Mouse (Mus musculus): ENCODE data around the gene Fank1. TPM values are rescaled to one million over a fixed set of nuclear protein-coding genes. Genes with fewer than 3 reads are reported as not detected.

Fank1 gene
- polyA plus RNA-seq, 1 experiment from 2014 or later: 7.9 TPM

- no peak for ATAC-seq
- Histone ChIP-seq H3K4me2 (ENCODE audit: low read length) (no peak overlapping the region), H3K9me3 (replicated peaks; ENCODE audit: control insufficient read depth, low read length, poor library complexity, severe bottlenecking) (no peaks in the 10 kb centered on the region), H3K4me1 (ENCODE audit: control insufficient read depth, insufficient read depth, low read length) (no peaks in the 10 kb centered on the region; the same call in 1 of the 2 replicates), H3K27ac (ENCODE audit: low read length) (no peak overlapping the region), H3K4me3 (ENCODE audit: low read depth, low read length) (no peak overlapping the region), H3K9ac (ENCODE audit: low read depth, low read length) (no peak overlapping the region), H3K27me3 (ENCODE audit: control insufficient read depth, insufficient read depth, low read depth, low read length) (no peaks in the 10 kb centered on the region), H3K36me3 (ENCODE audit: control insufficient read depth, insufficient read depth, low read length) (no peaks in the 10 kb centered on the region)
- 93% methylated on average over 6 of the region's 6 CpGs for WGBS
These were observed 85.6 kb downstream of the Fank1 start for GRCm38 (mm10) chr7:133862233-133862632.

- Histone ChIP-seq H3K36me3 (ENCODE audit: control insufficient read depth, insufficient read depth, low read length) (no peaks in the 10 kb centered on the region), H3K4me3 (ENCODE audit: low read depth, low read length) (no peak overlapping the region), H3K4me1 (ENCODE audit: control insufficient read depth, insufficient read depth, low read length) (no peaks in the 10 kb centered on the region; the same call in 1 of the 2 replicates), H3K27ac (ENCODE audit: low read length) (no peak overlapping the region), H3K9me3 (replicated peaks; ENCODE audit: control insufficient read depth, low read length, poor library complexity, severe bottlenecking) (no peaks in the 10 kb centered on the region), H3K9ac (ENCODE audit: low read depth, low read length) (no peak overlapping the region), H3K27me3 (ENCODE audit: control insufficient read depth, insufficient read depth, low read depth, low read length) (no peaks in the 10 kb centered on the region), H3K4me2 (ENCODE audit: low read length) (no peak overlapping the region)
- no peak for ATAC-seq
- WGBS: 84% methylated on average over 5 of the region's 5 CpGs
These were observed 86.1 kb downstream of the Fank1 start for GRCm38 (mm10) chr7:133862723-133863122.

DNA sequence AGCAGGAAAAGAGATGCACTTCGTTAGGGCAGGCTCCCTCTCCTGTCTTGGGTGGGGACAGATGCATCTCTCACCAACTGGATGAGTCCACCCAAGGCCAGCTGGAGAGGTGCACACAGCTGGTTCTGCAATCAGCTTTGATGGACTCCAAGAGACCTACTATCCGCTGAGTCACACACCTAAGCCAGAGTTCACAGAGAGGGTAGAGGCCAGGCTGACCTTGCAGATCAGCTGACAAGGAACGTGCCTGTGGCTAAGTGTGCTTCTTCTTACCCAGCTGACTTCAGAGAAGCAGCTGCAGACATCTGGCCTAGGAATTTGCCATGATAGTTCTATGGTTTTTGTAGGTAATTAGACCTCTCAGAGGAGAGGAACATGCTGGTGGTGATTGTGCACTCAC, 86.5 kb downstream of the Fank1 start:
- Histone ChIP-seq H3K4me1 (ENCODE audit: control insufficient read depth, insufficient read depth, low read length) (no peaks in the 10 kb centered on the region; the same call in 1 of the 2 replicates), H3K36me3 (ENCODE audit: control insufficient read depth, insufficient read depth, low read length) (no peaks in the 10 kb centered on the region), H3K27me3 (ENCODE audit: control insufficient read depth, insufficient read depth, low read depth, low read length) (no peaks in the 10 kb centered on the region), H3K4me2 (ENCODE audit: low read length) (no peak overlapping the region), H3K27ac (ENCODE audit: low read length) (no peak overlapping the region), H3K9ac (ENCODE audit: low read depth, low read length) (no peak overlapping the region), H3K4me3 (ENCODE audit: low read depth, low read length) (no peak overlapping the region), H3K9me3 (replicated peaks; ENCODE audit: control insufficient read depth, low read length, poor library complexity, severe bottlenecking) (no peaks in the 10 kb centered on the region)
- ATAC-seq: no peak
- 84% methylated on average over 3 of the region's 3 CpGs for WGBS

DNA sequence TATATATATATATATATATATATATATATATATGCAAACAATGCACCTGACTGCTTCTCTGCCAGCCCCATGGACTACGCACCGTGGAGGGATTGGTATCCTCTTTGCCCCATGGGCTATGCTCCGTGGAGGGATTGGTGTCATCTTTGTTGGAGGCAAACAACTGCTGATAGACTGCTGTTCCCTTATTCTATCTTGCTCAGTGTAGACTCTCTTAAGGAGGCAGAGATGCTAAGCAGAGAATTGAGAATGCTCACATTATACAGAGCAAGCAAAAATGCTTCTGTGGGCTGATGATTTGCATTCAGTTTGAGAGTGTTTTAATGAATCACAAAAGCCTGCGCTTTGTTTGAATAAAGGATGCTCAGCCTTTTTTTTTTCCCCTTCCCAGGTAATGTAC, 87.0 kb downstream of the Fank1 start:
- Histone ChIP-seq H3K4me3 (ENCODE audit: low read depth, low read length) (no peak overlapping the region), H3K36me3 (ENCODE audit: control insufficient read depth, insufficient read depth, low read length) (no peaks in the 10 kb centered on the region)

GRCm38 (mm10) chr7:133870265-133870664, 93.6 kb downstream of the Fank1 start:
- Histone ChIP-seq H3K27ac (ENCODE audit: low read length) (no peak overlapping the region), H3K9me3 (replicated peaks; ENCODE audit: control insufficient read depth, low read length, poor library complexity, severe bottlenecking) (no peaks in the 10 kb centered on the region), H3K4me1 (ENCODE audit: control insufficient read depth, insufficient read depth, low read length) (no peaks in the 10 kb centered on the region), H3K9ac (ENCODE audit: low read depth, low read length) (no peak overlapping the region), H3K36me3 (ENCODE audit: control insufficient read depth, insufficient read depth, low read length) (no peaks in the 10 kb centered on the region), H3K4me2 (ENCODE audit: low read length) (no peak overlapping the region), H3K27me3 (ENCODE audit: control insufficient read depth, insufficient read depth, low read depth, low read length) (no peaks in the 10 kb centered on the region), H3K4me3 (ENCODE audit: low read depth, low read length) (no peak overlapping the region)
- ATAC-seq: no peak
- WGBS: 90% methylated on average over 4 of the region's 4 CpGs

More for the DNA sequence above, 87.0 kb downstream of the Fank1 start:
- Histone ChIP-seq H3K4me1 (ENCODE audit: control insufficient read depth, insufficient read depth, low read length) (no peaks in the 10 kb centered on the region; the same call in 1 of the 2 replicates), H3K27me3 (ENCODE audit: control insufficient read depth, insufficient read depth, low read depth, low read length) (no peaks in the 10 kb centered on the region), H3K4me2 (ENCODE audit: low read length) (no peak overlapping the region), H3K27ac (ENCODE audit: low read length) (no peak overlapping the region), H3K9me3 (replicated peaks; ENCODE audit: control insufficient read depth, low read length, poor library complexity, severe bottlenecking) (no peaks in the 10 kb centered on the region), H3K9ac (ENCODE audit: low read depth, low read length) (no peak overlapping the region)
- no peak for ATAC-seq
- WGBS: 58% methylated on average over 4 of the region's 4 CpGs

DNA sequence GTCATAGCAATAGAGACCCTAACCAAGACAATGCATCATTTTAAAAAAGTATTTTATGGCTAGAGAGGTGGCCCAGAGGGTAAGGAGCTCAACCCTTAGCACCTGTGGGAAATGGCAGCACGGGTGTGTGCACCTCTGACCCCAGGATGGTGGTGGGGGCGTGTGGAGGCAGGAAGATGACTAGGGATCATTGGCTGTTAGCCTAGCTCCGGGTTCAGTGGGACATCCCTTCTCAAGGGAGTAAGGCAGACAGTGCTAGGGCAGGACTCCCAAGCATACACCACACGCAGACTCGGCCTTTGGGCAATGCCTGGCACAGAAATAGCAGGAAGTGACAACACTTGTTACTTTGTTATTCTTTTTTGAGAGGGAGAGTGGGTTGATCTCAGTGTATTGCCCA, 96.0 kb downstream of the Fank1 start:
- Histone ChIP-seq H3K27ac (ENCODE audit: low read length) (no peak overlapping the region), H3K9me3 (replicated peaks; ENCODE audit: control insufficient read depth, low read length, poor library complexity, severe bottlenecking) (no peaks in the 10 kb centered on the region), H3K4me2 (ENCODE audit: low read length) (no peak overlapping the region), H3K9ac (ENCODE audit: low read depth, low read length) (no peak overlapping the region), H3K4me3 (ENCODE audit: low read depth, low read length) (no peak overlapping the region), H3K4me1 (ENCODE audit: control insufficient read depth, insufficient read depth, low read length) (no peaks in the 10 kb centered on the region), H3K27me3 (ENCODE audit: control insufficient read depth, insufficient read depth, low read depth, low read length) (no peaks in the 10 kb centered on the region), H3K36me3 (ENCODE audit: control insufficient read depth, insufficient read depth, low read length) (no peaks in the 10 kb centered on the region)
- whole genome bisulfite sequencing: 87% methylated on average over 5 of the region's 5 CpGs
- ATAC-seq: no peak

DNA sequence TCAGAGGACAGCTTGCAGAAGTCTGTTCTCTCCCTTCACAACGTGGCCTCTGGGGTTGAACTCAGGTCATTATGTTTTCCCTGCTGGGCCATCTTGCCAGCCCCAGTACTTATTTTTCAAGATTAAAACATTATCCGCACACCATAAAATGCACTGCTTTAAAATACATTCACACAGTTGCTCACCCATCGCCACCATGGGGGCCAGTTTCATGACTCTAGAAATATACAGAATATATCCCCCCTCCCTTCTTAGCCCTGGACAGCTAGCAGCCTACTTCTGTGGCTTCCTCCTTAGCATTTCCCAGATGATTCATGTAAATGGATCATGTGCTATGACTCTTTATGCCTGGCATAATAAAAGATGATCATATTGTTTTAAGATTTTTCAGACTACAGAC, 99.5 kb downstream of the Fank1 start:
- H3K9ac ChIP-seq (ENCODE audit: low read depth, low read length): no peak overlapping the region
- no peak overlapping the region for H3K4me3 ChIP-seq (ENCODE audit: low read depth, low read length)
- H3K9me3 ChIP-seq (replicated peaks; ENCODE audit: control insufficient read depth, low read length, poor library complexity, severe bottlenecking): no peaks in the 10 kb centered on the region
- no peaks in the 10 kb centered on the region for H3K4me1 ChIP-seq (ENCODE audit: control insufficient read depth, insufficient read depth, low read length)
- H3K27ac ChIP-seq (ENCODE audit: low read length): no peak overlapping the region
- no peaks in the 10 kb centered on the region for H3K36me3 ChIP-seq (ENCODE audit: control insufficient read depth, insufficient read depth, low read length)
- WGBS: 78% methylated on average over 3 of the region's 3 CpGs
- ATAC-seq: no peak
- no peak overlapping the region for H3K4me2 ChIP-seq (ENCODE audit: low read length)
- H3K27me3 ChIP-seq (ENCODE audit: control insufficient read depth, insufficient read depth, low read depth, low read length): no peaks in the 10 kb centered on the region

DNA sequence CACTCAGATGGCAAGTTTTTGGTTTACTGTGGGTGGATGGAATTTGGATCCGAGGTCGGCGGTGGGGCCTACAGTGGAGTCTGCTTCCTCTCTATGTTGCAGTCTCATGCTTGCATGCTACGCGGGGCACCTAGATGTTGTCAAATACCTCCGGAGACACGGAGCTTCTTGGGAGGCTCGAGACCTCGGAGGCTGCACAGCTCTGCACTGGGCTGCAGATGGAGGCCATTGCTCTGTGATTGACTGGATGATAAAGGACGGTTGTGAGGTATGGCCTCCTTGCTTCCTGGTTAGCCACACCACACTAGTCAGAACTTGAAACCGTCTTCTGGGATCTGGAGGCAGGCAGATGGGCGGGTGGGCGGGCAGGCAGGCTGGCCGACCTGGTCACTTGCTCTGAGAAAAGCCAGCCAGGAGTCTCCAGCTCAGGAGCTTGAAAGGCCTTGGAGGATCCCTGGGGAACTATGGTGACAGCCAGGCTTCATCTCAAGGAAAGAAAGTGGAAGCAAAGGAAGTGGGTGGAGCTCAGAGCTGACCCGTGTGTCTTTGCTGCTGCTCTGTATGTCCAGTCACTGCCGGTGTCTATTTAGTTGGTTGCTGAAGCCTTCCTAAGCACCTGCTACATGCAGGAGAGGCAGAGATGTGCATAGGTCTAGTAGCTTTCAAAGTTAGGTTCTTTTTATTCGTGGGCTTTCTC, 100.1 kb downstream of the Fank1 start:
- Histone ChIP-seq H3K9ac (ENCODE audit: low read depth, low read length) (no peak overlapping the region), H3K27ac (ENCODE audit: low read length) (no peak overlapping the region), H3K9me3 (replicated peaks; ENCODE audit: control insufficient read depth, low read length, poor library complexity, severe bottlenecking) (no peaks in the 10 kb centered on the region), H3K4me1 (ENCODE audit: control insufficient read depth, insufficient read depth, low read length) (no peaks in the 10 kb centered on the region), H3K27me3 (ENCODE audit: control insufficient read depth, insufficient read depth, low read depth, low read length) (no peaks in the 10 kb centered on the region), H3K4me3 (ENCODE audit: low read depth, low read length) (no peak overlapping the region), H3K36me3 (ENCODE audit: control insufficient read depth, insufficient read depth, low read length) (no peaks in the 10 kb centered on the region), H3K4me2 (ENCODE audit: low read length) (no peak overlapping the region)
- ATAC-seq: no peak
- WGBS: 83% methylated on average over 17 of the region's 17 CpGs

DNA sequence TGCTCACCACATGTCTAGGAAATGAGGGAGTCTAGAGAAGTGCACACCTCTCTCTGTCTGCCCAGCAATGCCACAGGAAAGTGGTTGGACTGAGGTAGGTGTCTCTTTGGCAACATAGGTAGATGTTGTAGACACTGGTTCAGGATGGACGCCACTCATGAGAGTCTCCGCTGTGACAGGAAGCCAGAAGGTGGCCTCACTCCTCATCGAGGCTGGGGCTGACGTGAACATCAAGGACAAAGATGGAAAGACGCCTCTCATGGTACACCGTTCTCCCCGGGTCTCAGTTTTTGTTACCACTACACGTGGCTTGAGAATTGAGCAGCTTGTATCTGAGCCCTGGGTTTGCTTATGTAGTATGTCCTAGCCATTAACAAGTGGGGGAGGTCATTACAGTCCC, 103.1 kb downstream of the Fank1 start:
- no peak for ATAC-seq
- H3K27me3 ChIP-seq (ENCODE audit: control insufficient read depth, insufficient read depth, low read depth, low read length): no peaks in the 10 kb centered on the region
- H3K36me3 ChIP-seq (ENCODE audit: control insufficient read depth, insufficient read depth, low read length): no peaks in the 10 kb centered on the region
- H3K4me2 ChIP-seq (ENCODE audit: low read length): no peak overlapping the region
- H3K27ac ChIP-seq (ENCODE audit: low read length): no peak overlapping the region
- WGBS: 95% methylated on average over 8 of the region's 8 CpGs
- H3K9me3 ChIP-seq (replicated peaks; ENCODE audit: control insufficient read depth, low read length, poor library complexity, severe bottlenecking): no peaks in the 10 kb centered on the region
- H3K4me3 ChIP-seq (ENCODE audit: low read depth, low read length): no peak overlapping the region
- no peak overlapping the region for H3K9ac ChIP-seq (ENCODE audit: low read depth, low read length)
- no peaks in the 10 kb centered on the region for H3K4me1 ChIP-seq (ENCODE audit: control insufficient read depth, insufficient read depth, low read length)

Data from midbrain, embryonic 16.5 days (tissue).